Mouse (Mus musculus) bone marrow, adult 2 months (tissue): Measurements from ENCODE around the gene 2310079G19Rik.

Experiments
- CTCF ChIP-seq: fragments of 200-500 bp; IDR thresholded peaks from 2 replicates; pipeline ENCODE4 v1.5.1; 2011; ENCODE audit warnings: low read length, control low read depth; ENCODE audit not compliant: control insufficient read depth, insufficient read depth
- POLR2A ChIP-seq: fragments of 200-500 bp; IDR thresholded peaks from 2 replicates; pipeline ENCODE4 v1.6.1; 2011; ENCODE audit warnings: low read depth, mild to moderate bottlenecking, control low read depth, low read length, borderline replicate concordance; ENCODE audit not compliant: control insufficient read depth

GRCm38 (mm10) chr16:88583338-88583737 lies 44.1 kb downstream of the 2310079G19Rik start:
- TF ChIP-seq POLR2A = no peak
- no peak for TF ChIP-seq CTCF
